Mouse (Mus musculus) spleen, embryonic (tissue): ENCODE measurements at regions not wholly inside any gene's neighbourhood (a gene's known extent, or its start where the extent isn't known, plus 50 kb on each side); places are given as distances from the start of the nearest gene placed in this dataset.
"Not testable (repeated sequence)": the region's sequence is repeated elsewhere in the genome, so short reads cannot be mapped to it uniquely, and the experiment has no call there.

Experiments
- CTCF ChIA-PET: fragments of 350-600 bp; sonication (Branson Sonifier 250); formaldehyde crosslinking; loops from one replicate; lab custom pipeline; 2022; lab: Charles Lee

DNA sequence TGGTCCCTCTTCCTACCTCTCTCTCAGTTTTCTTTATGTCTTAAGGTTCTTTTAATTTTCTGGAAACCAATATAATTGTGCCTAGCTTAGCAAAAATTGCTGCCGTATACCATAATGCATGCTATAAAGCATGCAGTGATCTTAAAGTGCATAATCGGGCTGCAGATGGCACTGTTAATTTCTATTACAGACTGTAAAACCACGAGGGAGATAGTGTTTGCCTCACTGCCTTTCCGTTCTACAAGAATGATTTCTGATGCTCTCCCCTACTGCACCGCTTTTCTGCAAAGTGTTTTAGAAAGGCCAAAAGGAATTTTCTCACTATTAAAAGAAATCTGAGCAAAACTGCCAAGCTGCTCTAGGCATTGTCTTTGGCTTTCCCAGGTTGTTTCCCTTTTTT lies 357.6 kb downstream of the Tusc1 start:
- CTCF ChIA-PET: no interaction called here

DNA sequence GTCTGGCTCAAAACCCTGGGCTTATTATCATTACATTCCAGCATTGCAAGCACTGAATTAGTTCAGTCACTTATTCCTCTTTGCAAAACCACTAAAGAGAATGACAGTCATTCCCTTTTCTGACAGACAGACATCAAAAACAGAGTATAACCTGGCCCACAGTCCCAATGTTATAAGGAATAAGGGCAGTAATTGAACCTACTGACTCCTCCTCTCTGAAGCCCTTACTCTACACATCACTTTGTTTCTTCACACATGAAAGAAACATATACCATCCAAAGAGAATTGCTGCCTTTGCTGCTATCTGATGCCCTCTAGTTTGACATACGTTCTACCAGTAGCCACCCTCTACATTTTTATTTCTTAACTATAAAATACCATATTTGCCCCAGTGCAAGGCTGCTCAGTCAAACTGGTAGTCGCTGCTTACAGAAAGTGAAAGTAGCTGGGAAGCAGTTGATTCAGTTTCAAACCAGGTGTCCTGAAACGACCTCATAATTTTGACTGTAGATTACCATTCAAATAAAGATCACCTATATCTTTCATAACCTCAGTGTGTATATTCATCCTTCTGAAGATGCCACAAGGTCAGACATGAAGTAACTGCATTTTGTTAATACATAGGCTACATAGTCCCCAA lies 393.1 kb downstream of the Tusc1 start:
- CTCF ChIA-PET: interaction anchor here (0.6 kb wide), 1 partner anchor 967 kb away, joined by 4 read pairs; no protein-coding TSS in a partner anchor

DNA sequence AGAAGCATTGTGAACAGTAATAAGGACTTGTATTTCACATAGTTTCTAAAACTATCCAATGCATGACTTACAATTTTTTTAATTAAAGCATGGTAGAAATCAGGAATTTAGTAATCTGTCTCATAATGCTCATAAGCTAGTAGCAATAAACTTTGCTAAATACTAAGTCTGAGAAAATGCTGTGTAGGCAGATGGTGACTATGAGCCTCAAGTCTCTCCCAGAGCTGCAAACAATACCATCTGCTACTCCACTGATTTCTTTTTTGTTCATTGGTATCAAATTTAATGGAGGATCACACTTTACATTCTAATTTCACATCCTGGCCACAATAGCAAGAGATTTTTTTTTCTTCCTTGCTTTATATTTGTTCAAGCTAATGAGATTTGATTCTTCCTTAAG lies 404.0 kb downstream of the Tusc1 start:
- CTCF ChIA-PET: no interaction called here

DNA sequence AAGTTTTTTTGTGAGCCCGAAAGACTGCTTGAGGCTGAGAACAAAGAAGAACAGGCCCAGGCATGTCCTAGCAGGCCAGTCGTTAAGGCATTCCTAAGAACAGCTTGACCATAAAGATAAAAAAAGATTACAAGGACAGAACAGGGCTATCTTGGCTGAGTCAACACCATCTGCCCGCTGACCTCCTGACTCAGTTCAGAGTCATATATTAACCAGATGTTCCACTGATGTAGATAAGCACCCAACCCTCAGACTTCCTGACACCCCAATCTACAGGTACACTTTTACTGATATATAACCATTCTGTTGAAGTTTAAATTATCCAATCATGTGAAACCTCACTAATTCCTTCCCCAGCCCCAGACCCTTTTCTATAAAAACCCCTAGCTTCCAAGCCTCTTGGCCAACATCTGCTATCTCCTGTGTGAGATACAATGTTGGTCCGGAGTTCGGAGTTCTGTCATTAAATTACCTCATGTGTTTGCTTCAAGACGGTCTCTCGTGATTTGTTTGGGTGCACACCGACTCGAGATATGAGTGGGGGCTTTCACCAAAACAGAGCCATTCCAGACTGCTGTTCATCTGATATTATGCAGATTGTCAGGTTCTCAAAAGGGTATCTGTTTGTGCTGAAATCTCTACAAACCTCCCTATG lies 413.8 kb downstream of the Tusc1 start:
- CTCF ChIA-PET: no interaction called here

DNA sequence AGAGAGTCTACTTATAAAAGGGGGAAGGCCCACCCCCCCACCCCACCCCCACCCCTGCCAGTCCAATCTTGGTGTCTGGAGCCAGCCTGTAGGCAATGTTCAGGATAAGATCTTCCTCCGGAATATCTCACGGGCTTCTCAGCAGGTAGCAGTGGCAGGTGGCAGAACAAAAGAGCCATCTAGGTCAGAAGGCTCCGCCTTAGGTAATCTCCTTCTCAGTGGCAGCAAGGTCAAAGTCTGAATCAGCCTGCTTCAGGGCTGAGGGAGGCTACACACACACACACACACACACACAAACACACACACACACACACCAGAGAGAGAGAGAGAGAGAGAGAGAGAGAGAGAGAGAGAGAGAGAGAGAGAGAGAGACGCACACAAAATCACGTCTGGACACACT lies 431.8 kb downstream of the Tusc1 start:
- CTCF ChIA-PET: not testable (repeated sequence)
